Mouse (Mus musculus) erythroid progenitor cell, adult 5-6 weeks (primary cell): ENCODE measurements around the gene AI481877. TPM values are rescaled to one million over a fixed set of nuclear protein-coding genes. Genes with fewer than 3 reads are reported as not detected.

Experiments
- ATAC-seq: replicated peaks from 2 replicates; pipeline ENCODE4 v1.8.0; 2016; ENCODE audit warnings: moderate number of reproducible peaks, mild to moderate bottlenecking, moderate TSS enrichment, inconsistent platforms; ENCODE audit not compliant: poor library complexity, low FRiP score, severe bottlenecking
- total RNA-seq, 2 experiments: library from RNA; stranded (forward) in 1 of 2; stranded (reverse) in 1 of 2; fragments of 150-400 nt in 1 of 2; fragments of 186-747, 209-891 nt in 1 of 2; gene quantifications; 2 replicates each; pipeline versions ENCODE4 v1.2.3 to v1.2.4; 2015 to 2017; ENCODE audit warnings: low replicate concordance in 2 of 2

Gene AI481877
- total RNA-seq, 2 experiments from 2014 or later = not detected

GRCm38 (mm10) chr4:59036490-59037127 is 102.2 kb downstream of the AI481877 start:
- ATAC-seq = peak; percentile 80

GRCm38 (mm10) chr4:59035786-59036350 is 102.9 kb downstream of the AI481877 start:
- ATAC-seq = no peak

- peak; percentile 69 for ATAC-seq
Measured at GRCm38 (mm10) chr4:59034918-59035785, 103.6 kb downstream of the AI481877 start, which contains the start of gene Gng10. TSS of gene Gng10 (plus strand) at chr4:59035088.

DNA sequence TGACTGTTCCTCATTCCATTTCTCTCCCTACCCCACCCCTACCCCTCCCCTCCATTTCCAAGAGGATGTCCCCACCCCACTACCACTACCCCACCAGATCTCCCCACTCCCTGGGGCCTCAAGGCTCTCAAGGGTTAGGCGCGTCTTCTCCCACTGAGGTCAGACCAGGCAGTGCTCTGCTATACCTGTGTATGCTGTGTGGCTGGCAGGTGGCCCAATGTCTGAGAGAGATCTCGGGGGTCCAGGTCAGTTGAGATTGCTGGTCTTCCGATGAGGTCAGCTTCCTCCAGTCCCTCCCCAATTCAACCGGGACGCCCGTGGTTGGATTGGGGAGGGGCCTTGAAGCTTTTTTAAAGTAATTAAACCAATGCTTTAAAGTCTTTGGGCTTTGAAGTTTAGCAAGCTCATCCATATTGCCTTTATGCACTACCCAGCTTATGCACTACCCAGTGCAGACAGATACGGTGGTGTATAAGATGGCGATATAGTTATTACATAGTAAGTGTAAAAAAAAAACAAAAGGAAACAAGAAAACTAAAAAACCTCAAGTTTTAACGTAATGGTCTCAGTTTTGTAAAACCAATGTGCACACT is 104.4 kb downstream of the AI481877 start:
- no peak for ATAC-seq

GRCm38 (mm10) chr4:59016922-59017321 is 121.9 kb downstream of the AI481877 start:
- ATAC-seq = no peak

- no peak for ATAC-seq
Measured at GRCm38 (mm10) chr4:59015181-59015580, 123.6 kb downstream of the AI481877 start.

- ATAC-seq = no peak
Measured at GRCm38 (mm10) chr4:59011446-59011845, 127.3 kb downstream of the AI481877 start.

- no peak for ATAC-seq
Measured at GRCm38 (mm10) chr4:59009696-59010095, 129.1 kb downstream of the AI481877 start.

GRCm38 (mm10) chr4:59009186-59009585 is 129.6 kb downstream of the AI481877 start:
- ATAC-seq = 0 out of 2 replicates have a peak, but pooled peaks have one; percentile 20

- ATAC-seq = no peak
Measured at GRCm38 (mm10) chr4:59007974-59008373, 130.8 kb downstream of the AI481877 start.

DNA sequence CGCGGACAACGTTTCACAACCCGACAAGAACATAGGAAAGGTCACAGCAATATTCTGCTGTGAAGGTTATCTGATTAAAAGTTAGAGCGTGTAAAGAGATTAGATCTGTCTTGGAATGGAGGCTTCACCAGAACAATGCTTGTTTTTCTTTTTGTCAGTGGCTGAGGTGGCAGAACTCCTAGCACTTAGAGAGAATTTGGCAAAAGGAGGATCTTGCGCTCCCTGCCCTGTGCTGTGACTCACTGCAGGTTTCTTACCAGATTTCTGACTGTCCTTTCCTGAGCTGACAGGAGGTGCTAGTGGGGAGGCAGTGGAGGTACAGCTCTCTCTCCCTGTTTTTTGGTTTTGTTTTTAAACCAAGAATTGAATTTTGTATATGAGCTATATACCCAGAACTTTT is 131.8 kb downstream of the AI481877 start:
- no peak for ATAC-seq

- ATAC-seq = no peak
Measured at GRCm38 (mm10) chr4:59006211-59006610, 132.6 kb downstream of the AI481877 start.

DNA sequence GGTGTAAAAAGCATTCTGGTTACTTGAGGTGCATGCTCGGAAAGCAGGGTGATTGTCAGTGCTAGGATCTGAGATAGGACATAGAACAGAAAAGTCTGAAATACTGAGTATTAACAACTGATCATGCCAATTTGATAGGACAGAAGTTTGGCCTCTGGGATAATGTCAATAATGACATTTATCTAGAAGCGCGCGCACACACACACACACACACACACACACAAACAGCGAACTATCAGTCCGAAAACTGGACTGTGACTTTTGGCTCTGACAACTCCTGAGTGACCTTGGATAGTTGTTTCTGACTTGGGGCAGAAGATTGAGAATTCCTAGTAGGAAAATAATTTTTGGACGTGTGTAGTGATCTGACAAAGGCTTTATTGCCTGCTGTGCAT is 135.0 kb downstream of the AI481877 start:
- ATAC-seq = no peak

- ATAC-seq = peak; percentile 97
Measured at GRCm38 (mm10) chr4:59002948-59003805, 135.6 kb downstream of the AI481877 start, which contains the start of gene Gm20503. TSS of gene Gm20503 (plus strand) at chr4:59003210.

GRCm38 (mm10) chr4:59000614-59001013 is 138.2 kb downstream of the AI481877 start:
- ATAC-seq = no peak

DNA sequence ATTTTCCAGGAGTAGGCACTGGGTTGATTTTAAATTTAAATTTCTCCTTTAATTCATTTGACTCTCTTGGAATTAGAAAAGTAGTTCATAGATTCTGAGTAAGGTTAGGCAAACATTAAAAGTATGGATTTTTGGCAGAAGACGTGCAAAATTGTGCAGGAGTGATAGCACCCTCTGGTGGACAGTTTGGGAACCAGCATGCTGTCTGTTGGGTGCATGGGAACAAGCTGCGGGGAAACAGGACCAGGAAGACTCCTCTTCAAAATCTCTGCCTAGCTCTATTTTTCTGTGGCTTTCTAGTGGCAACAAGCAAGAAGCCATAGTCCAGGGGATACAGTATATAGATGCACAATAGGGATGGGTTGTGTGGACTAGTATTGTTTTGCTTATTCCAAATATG is 139.1 kb downstream of the AI481877 start:
- ATAC-seq = no peak

DNA sequence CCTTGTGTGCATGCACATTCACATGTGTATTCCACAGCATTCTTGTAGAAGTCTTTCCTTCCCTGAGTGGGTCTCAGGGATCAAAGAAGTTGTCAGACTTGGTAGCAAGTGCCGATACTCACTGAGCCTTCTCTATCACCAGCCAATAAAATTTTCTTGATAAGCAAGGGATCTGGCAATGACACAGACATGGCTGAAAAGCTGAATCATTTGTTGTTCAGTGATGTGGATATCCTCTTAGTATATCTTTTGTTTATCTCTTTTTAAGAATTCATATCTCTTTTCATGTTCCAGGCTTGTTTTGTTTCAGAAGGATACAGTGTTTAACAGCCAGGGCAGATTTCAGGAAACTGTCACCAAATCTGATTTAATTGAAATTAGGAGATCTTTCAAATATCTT is 140.1 kb downstream of the AI481877 start:
- no peak for ATAC-seq

DNA sequence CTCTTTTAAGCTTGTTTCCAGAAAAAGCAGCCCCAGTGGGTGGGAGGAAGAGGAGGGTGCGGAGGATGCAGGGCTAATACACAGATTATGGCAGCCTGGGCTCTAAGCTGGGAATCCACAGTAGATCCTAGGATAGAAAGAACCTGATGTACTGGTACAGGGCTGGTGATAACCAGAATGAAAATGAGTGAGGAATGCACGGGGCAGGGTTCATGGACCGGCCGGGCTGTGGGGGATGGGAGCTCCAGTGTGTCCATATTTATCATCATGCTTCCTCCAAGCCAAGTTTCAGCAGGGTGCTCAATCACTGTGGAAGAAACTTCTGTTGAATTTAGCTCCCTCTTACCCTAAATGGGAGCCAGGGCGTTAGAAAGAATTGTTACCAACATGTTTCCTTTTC is 141.7 kb downstream of the AI481877 start:
- no peak for ATAC-seq

DNA sequence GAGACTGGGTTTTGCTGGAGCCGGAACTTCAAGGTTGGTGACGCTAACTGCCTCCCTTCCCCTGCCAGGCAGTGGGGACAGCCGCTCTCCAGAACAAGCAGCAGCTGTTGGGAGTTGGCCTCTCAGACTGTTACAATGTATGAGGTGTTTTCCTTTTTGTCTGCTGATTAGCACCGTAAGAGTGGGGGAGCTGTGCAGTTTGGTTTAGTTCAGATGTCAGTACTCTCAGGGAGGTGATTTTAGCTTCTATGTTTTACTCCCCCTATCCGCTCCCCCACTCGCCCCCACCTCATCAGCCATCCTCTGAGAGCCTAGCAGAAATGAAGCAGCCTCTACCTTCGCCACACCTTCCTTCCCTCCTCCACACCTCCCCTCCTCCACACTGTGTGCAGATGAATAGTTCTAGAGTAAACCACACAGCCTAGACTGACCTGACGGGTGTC is 143.5 kb downstream of the AI481877 start:
- no peak for ATAC-seq
